Mouse (Mus musculus): ENCODE data around the gene Gm10800. TPM values are rescaled to one million over a fixed set of nuclear protein-coding genes. Genes with fewer than 3 reads are reported as not detected.
"Not testable (repeated sequence)": the region's sequence is repeated elsewhere in the genome, so short reads cannot be mapped to it uniquely, and the experiment has no call there.

Gm10800 gene
- total RNA-seq (2021) = under 1 TPM; 0.67 to 0.79 TPM
- long read RNA-seq, experiment 1 = 0 reads
- long read RNA-seq, experiment 2 = 0 reads

DNA sequence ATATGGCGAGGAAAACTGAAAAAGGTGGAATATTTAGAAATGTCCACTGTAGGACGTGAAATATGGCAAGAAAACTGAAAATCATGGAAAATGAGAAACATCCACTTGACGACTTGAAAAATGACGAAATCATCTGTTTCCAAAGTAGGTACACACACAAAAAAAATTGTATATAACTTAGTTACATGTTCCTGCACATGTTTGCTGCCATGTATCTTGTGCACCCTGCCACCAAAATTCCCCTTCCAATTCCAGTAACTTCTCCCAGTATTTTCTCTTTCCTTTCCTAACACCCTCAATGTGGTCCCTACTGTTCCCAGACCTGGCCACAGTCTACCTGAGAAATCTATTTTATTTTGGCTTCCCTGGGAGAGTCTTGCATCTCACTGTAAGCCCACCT, at the start of gene Gm10800:
Gene Gm10800, minus strand, starts transcription at position 101 of the 400 bp plus-strand sequence.
- not testable (repeated sequence) for DNase-seq

DNA sequence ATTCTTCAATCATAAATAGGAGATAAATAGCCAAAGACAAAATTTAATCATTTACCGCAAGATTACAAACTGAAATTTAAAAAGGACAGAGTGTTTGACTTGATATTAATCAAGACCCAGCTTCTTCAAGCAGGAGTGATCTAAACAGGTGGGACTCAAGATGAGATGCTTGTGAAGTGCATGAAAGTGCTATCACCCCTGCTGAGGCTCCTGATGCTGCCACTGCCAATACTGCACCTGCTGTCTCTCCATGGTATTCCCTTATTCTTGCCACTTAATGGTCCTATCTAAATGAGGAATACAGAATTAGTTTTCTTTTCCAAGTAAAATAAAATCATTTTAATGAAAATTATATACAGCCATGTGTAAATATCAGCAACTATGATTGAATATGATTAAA, 30.4 kb upstream of the Gm10800 start:
- DNase-seq = no peak

DNA sequence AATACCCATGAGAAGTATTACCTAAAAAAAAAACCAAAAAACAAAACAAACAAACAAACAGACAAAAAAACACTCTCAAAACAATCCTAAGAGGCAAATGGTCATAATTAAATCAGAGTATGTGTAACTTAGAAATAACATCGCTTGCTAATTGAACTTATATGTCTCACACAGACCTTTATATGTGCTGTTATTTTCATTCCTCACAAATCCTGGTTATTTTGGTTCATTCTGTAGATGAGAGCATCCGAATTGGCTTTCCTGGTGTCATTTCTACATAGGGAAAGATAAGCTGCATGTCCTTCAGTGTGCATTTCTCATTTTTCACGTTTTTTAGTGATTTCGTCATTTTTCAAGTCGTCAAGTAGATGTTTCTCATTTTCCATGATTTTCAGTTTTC, 5.2 kb downstream of the Gm10800 start, which contains the start of gene Gm10801:
Gene Gm10801, plus strand, starts transcription at position 301 of the 400 bp plus-strand sequence.
- DNase-seq = not testable (repeated sequence)

Other genes with a start within 250 kb of the Gm10800 start
- gene Gm10801, start 5.1 kb downstream of the Gm10800 start, total RNA-seq (2021) = under 1 TPM in 1 of 2 experiments, not detected in 1; 0.80 TPM

All from heart, adult 18-20 months (tissue).